Mouse (Mus musculus): Measurements from ENCODE around the gene Rubcnl.

DNA sequence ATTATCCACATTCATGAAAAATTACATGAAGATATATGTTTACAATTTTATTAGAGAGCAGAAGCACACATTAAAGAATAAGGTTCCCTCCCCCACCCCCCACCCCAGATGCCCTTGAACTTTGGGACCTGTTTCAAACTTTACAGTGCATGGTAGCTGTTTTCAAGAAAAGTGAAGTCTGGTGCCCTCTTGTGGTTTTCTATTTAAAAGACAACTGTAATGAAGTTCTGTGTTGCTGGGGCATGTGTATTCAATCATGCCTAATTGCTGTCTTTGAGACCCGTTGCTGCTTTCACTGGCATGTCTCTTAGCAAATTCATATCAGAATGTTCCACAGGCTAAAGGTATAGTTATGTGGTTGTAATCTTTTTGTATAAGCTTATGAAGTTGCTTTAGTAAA, 25.3 kb upstream of the Rubcnl start:
- TF ChIP-seq CTCF (IDR thresholded peaks at IDR 0.05; ENCODE audit: extremely low read depth, insufficient read depth, insufficient read length, insufficient replicate concordance) (peak; percentile 13; the same call in 1 of the 2 replicates), POLR2A (IDR thresholded peaks at IDR 0.05; ENCODE audit: low read depth, low read length) (no peak)
